In the genomic region with DNA sequence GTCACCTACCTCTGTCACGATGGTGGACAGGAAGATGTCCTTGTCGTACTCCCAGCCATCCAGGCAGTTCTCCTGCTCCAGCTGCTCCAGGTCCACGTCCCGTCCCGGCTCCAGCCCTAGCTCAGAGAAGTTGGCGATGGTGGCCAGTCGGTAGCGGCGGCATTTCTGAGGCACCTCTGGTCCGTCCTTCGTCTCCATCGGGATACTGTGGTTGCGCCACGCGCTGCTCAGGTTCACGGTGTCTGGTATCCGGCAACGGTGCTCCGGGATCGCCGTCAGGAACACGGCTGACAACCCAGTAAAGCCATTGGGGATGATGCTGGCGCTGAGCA, we compare ENCODE assay signal across 9 mouse cellular contexts. TPM values are rescaled to one million over a fixed set of nuclear protein-coding genes. Genes with fewer than 3 reads are reported as not detected.
DNase-seq lines count a peak whose midpoint lies in the region; ATAC-seq and TF ChIP-seq lines count a peak whose summit lies in the region.
"Not testable (repeated sequence)": the region's sequence is repeated elsewhere in the genome, so short reads cannot be mapped to it uniquely, and the experiment has no call there.
"Had no signal": no experiment of that assay in that cellular context is flagged by ENCODE, and none has a peak within 500 bp of the region (broad histone marks: within the 10 kb centered on the region; RNA-seq: fewer than 3 reads in every experiment).

No protein-coding gene starts in this region.

- peak overlapping the region; percentile 63 for H3K4me3 ChIP-seq in embryonic fibroblast, embryonic 13.5 days (ENCODE audit: insufficient read depth, low read length)
- H3K4me3 ChIP-seq in heart, adult 2 months = peak overlapping the region; percentile 64
- peak overlapping the region; percentile 60 for H3K4me3 ChIP-seq in hindbrain, postnatal 0 days (ENCODE audit: low read length)
- peak overlapping the region; percentile 60 for H3K4me3 ChIP-seq in limb, embryonic 13.5 days
- peak overlapping the region; percentile 55 for H3K4me3 ChIP-seq in stomach, postnatal 0 days (ENCODE audit: low read depth, low read length)

- not testable (repeated sequence) for H3K9me3 ChIP-seq in hindbrain, postnatal 0 days (ENCODE audit: low read length); limb, embryonic 13.5 days; stomach, postnatal 0 days (ENCODE audit: control insufficient read depth, low read length)

- TF ChIP-seq CTCF in embryonic fibroblast, embryonic 13.5 days (IDR thresholded peaks at IDR 0.05; ENCODE audit: borderline replicate concordance, insufficient read depth, low read length); heart, adult 2 months (IDR thresholded peaks at IDR 0.05); hindbrain, postnatal 0 days (IDR thresholded peaks at IDR 0.05; ENCODE audit: low read depth); stomach, postnatal 0 days (IDR thresholded peaks at IDR 0.05; ENCODE audit: low read depth): not testable (repeated sequence)

- ATAC-seq in hindbrain, postnatal 0 days = not testable (repeated sequence)
- 0 out of 2 replicates have a peak, but pooled peaks have one; percentile 25 for ATAC-seq in limb, embryonic 13.5 days (ENCODE audit: low FRiP score, low read depth)
- ATAC-seq in monocyte, adult 5-6 weeks (replicated peaks; ENCODE audit: insufficient number of reproducible peaks, low FRiP score, low TSS enrichment, poor library complexity, severe bottlenecking) = peak; percentile 23; the same call in 1 of the 2 replicates
- ATAC-seq in stomach, postnatal 0 days (ENCODE audit: low FRiP score, low TSS enrichment) = peak; percentile 22; the same call in 1 of the 2 replicates

- DNase-seq in ZHBTc4 (ENCODE audit: low read depth, low spot score) = peak; percentile 36
- DNase-seq in heart, adult 2 months; hindbrain, postnatal 0 days (ENCODE audit: low spot score); stomach, postnatal 0 days (ENCODE audit: low spot score): not testable (repeated sequence)
- DNase-seq in lung, postnatal 25 days (ENCODE audit: low spot score) = peak; percentile 0

- under 1% methylated on average over 23 of the region's 23 CpGs for WGBS in heart, adult 2 months
- under 1% methylated on average over 23 of the region's 23 CpGs for WGBS in hindbrain, postnatal 0 days
- WGBS in limb, embryonic 13.5 days = under 1% methylated on average over 23 of the region's 23 CpGs
- WGBS in stomach, postnatal 0 days = under 1% methylated on average over 23 of the region's 23 CpGs

- not testable (repeated sequence) for H3K27ac ChIP-seq in embryonic fibroblast, embryonic 13.5 days (ENCODE audit: insufficient read depth, low read length); limb, embryonic 13.5 days
- 0 out of 2 replicates have a peak overlapping the region, but pooled peaks have one; percentile 30 for H3K27ac ChIP-seq in heart, adult 2 months
- H3K27ac ChIP-seq in hindbrain, postnatal 0 days = 0 out of 2 replicates have a peak overlapping the region, but pooled peaks have one; percentile 22
- H3K27ac ChIP-seq in stomach, postnatal 0 days (replicated peaks) = peak overlapping the region; percentile 88

- peak overlapping the region; percentile 94 for H3K4me2 ChIP-seq in hindbrain, postnatal 0 days (ENCODE audit: low read depth, low read length)
- peak overlapping the region; percentile 92 for H3K4me2 ChIP-seq in limb, embryonic 13.5 days (replicated peaks)
- peak overlapping the region; percentile 78 for H3K4me2 ChIP-seq in stomach, postnatal 0 days (replicated peaks; ENCODE audit: low read depth)

- not testable (repeated sequence) for H3K27me3 ChIP-seq in heart, adult 2 months (ENCODE audit: control insufficient read depth, insufficient read depth, low read length); hindbrain, postnatal 0 days (ENCODE audit: insufficient read depth, low read length); stomach, postnatal 0 days (ENCODE audit: control insufficient read depth, insufficient read depth, low read length)
- H3K27me3 ChIP-seq in limb, embryonic 13.5 days = peaks cover 11% of the 10 kb centered on the region

- not testable (repeated sequence) for H3K79me2 ChIP-seq in heart, adult 2 months (replicated peaks; ENCODE audit: control insufficient read depth, insufficient read depth, low read length)

- H3K36me3 ChIP-seq in heart, adult 2 months (ENCODE audit: control insufficient read depth, insufficient read depth, low read length); hindbrain, postnatal 0 days (ENCODE audit: insufficient read depth, low read length); limb, embryonic 13.5 days; stomach, postnatal 0 days (ENCODE audit: control insufficient read depth, insufficient read depth, low read length): not testable (repeated sequence)

- H3K4me1 ChIP-seq in embryonic fibroblast, embryonic 13.5 days (ENCODE audit: control insufficient read depth, insufficient read depth, low read length); heart, adult 2 months (ENCODE audit: control insufficient read depth, insufficient read depth, low read length); hindbrain, postnatal 0 days (ENCODE audit: insufficient read depth, low read length); limb, embryonic 13.5 days; stomach, postnatal 0 days (replicated peaks; ENCODE audit: control insufficient read depth, insufficient read depth): not testable (repeated sequence)

- not testable (repeated sequence) for TF ChIP-seq POLR2A in embryonic fibroblast, embryonic 13.5 days (IDR thresholded peaks at IDR 0.05; ENCODE audit: low read depth, low read length); heart, adult 2 months (IDR thresholded peaks at IDR 0.05; ENCODE audit: insufficient read depth, low read depth, low read length)

- peak overlapping the region; percentile 68 for H3K9ac ChIP-seq in heart, adult 2 months (ENCODE audit: low read depth, low read length)
- H3K9ac ChIP-seq in hindbrain, postnatal 0 days (replicated peaks; ENCODE audit: low read length) = peak overlapping the region; percentile 64
- peak overlapping the region; percentile 76 for H3K9ac ChIP-seq in limb, embryonic 13.5 days
- H3K9ac ChIP-seq in stomach, postnatal 0 days (ENCODE audit: low read length) = peak overlapping the region; percentile 73

- intact Hi-C loops in heart, adult 2 months (cut with DNase I) = not testable (repeated sequence)

- TF ChIP-seq EP300 in heart, adult 2 months (IDR thresholded peaks at IDR 0.05; ENCODE audit: insufficient read depth, low read depth, low read length); stomach, postnatal 0 days (optimal IDR thresholded peaks at IDR 0.05): not testable (repeated sequence)

RNA-seq across cellular contexts. Expression of a gene that starts 0.7 kb away (rescaled TPM):
- polyA plus RNA-seq in embryonic fibroblast, embryonic 13.5 days (2011; ENCODE audit: insufficient read length, low read depth, missing spikeins) = 7.1 and 7.5 TPM in 2 replicates
- total RNA-seq in heart, adult 2 months (2021) = 1 to 10 TPM; 1.3 to 1.5 TPM
- polyA plus RNA-seq in heart, adult 2 months (2012; rRNA removed) = 0.61 and 1.1 TPM in 2 replicates
- 6.6 and 7.2 TPM in 2 replicates for total RNA-seq in hindbrain, postnatal 0 days (2014; rRNA removed)
- polyA plus RNA-seq in hindbrain, postnatal 0 days (2015; fragmentation: Nextera tagmentation; extraction: Ambion mirVana) = 6.2 and 6.3 TPM in 2 replicates
- polyA plus RNA-seq in limb, embryonic 13.5 days (2015; fragmentation: Nextera tagmentation; extraction: Ambion mirVana) = 4.9 and 5.1 TPM in 2 replicates
- 1.5 to 3.7 TPM (median 3.6 TPM) in 3 replicates for total RNA-seq in monocyte, adult 5-6 weeks (2017)
- 6.0 and 6.3 TPM in 2 replicates for polyA plus RNA-seq in stomach, postnatal 0 days (2015; fragmentation: Nextera tagmentation; extraction: Ambion mirVana)
- total RNA-seq: CH12.LX had no signal

RNA-seq across cellular contexts. Expression of a gene that starts 48.5 kb away (rescaled TPM):
- 1.1 TPM in 1 of 2 replicates, not detected in the other for polyA plus RNA-seq in embryonic fibroblast, embryonic 13.5 days (2011; ENCODE audit: insufficient read length, low read depth, missing spikeins)
- 1 to 10 TPM; 5.1 to 5.5 TPM for total RNA-seq in heart, adult 2 months (2021)
- 5.6 and 7.0 TPM in 2 replicates for polyA plus RNA-seq in heart, adult 2 months (2012; rRNA removed)
- 7.2 and 14.6 TPM in 2 replicates for total RNA-seq in hindbrain, postnatal 0 days (2014; rRNA removed)
- 7.2 and 8.8 TPM in 2 replicates for polyA plus RNA-seq in hindbrain, postnatal 0 days (2015; fragmentation: Nextera tagmentation; extraction: Ambion mirVana)
- 1.6 TPM in 2 replicates for polyA plus RNA-seq in limb, embryonic 13.5 days (2015; fragmentation: Nextera tagmentation; extraction: Ambion mirVana)
- 0.78 to 2.1 TPM (median 1.1 TPM) in 3 replicates for total RNA-seq in monocyte, adult 5-6 weeks (2017)
- polyA plus RNA-seq in stomach, postnatal 0 days (2015; fragmentation: Nextera tagmentation; extraction: Ambion mirVana) = 2.1 and 2.5 TPM in 2 replicates
- total RNA-seq: CH12.LX had no signal
